Mouse (Mus musculus) neural tube, embryonic 15.5 days (tissue): Measurements from ENCODE around the gene Pagr1b. TPM values are rescaled to one million over a fixed set of nuclear protein-coding genes. Genes with fewer than 3 reads are reported as not detected.

Experiments used
- ATAC-seq: fragments of 200-750 bp; cut with Nextera tagmentation; 2 replicates; pipeline ENCODE4 v1.8.0; 2017; ENCODE audit warnings: mild to moderate bottlenecking, moderate TSS enrichment, moderate library complexity; ENCODE audit not compliant: low FRiP score
- H3K27ac ChIP-seq: fragments of 300-500 bp; sonication (generic); replicated peaks from 2 replicates; pipeline ENCODE4 v1.5.1; 2015; ENCODE audit warnings: mild to moderate bottlenecking, inconsistent platforms
- H3K27me3 ChIP-seq: fragments of 300-500 bp; sonication (generic); replicated peaks from 2 replicates; pipeline ENCODE4 v1.6.1; 2015; ENCODE audit warnings: inconsistent platforms
- H3K36me3 ChIP-seq: fragments of 300-500 bp; sonication (generic); 2 replicates; pipeline ENCODE4 v1.6.1; 2015; ENCODE audit warnings: inconsistent platforms
- H3K4me1 ChIP-seq: fragments of 300-500 bp; sonication (generic); 2 replicates; pipeline ENCODE4 v1.6.1; 2015; ENCODE audit warnings: inconsistent platforms
- H3K4me2 ChIP-seq: fragments of 300-500 bp; sonication (generic); 2 replicates; pipeline ENCODE4 v1.6.1; 2015; ENCODE audit warnings: inconsistent platforms, mild to moderate bottlenecking, moderate library complexity
- H3K4me3 ChIP-seq: fragments of 300-500 bp; sonication (generic); replicated peaks from 2 replicates; pipeline ENCODE4 v1.5.1; 2015; ENCODE audit warnings: mild to moderate bottlenecking, inconsistent platforms
- H3K9ac ChIP-seq: fragments of 300-500 bp; sonication (generic); replicated peaks from 2 replicates; pipeline ENCODE4 v1.6.1; 2015; ENCODE audit warnings: mild to moderate bottlenecking, inconsistent platforms
- H3K9me3 ChIP-seq: fragments of 300-500 bp; sonication (generic); replicated peaks from 2 replicates; pipeline ENCODE4 v1.6.1; 2016; ENCODE audit warnings: inconsistent platforms
- WGBS: fragments of 180-500 bp; shearing (Covaris S2); methylation state at CpG from one replicate; pipeline ENCODE4 v1.1.7; 2015; ENCODE audit warnings: mixed read lengths; 5-methylcytosine and 5-hydroxymethylcytosine counted together
- polyA plus RNA-seq: library from polyadenylated mRNA; unstranded; fragments of >200 nt; fragmentation: Nextera tagmentation; extraction: Ambion mirVana; gene quantifications from 2 replicates; pipeline ENCODE4 v1.2.1, GENCODE M21; 2015

Gene Pagr1b
- polyA plus RNA-seq, 1 experiment from 2014 or later, result 0.79 TPM

GRCm38 (mm10) chr7:127011051-127011450, 5.2 kb downstream of the Pagr1b start:
- no peak overlapping the region for H3K9ac ChIP-seq
- H3K27me3 ChIP-seq, result no peaks in the 10 kb centered on the region
- H3K36me3 ChIP-seq, result peaks cover 24% of the 10 kb centered on the region
- H3K27ac ChIP-seq, result no peak overlapping the region
- H3K4me3 ChIP-seq, result no peak overlapping the region
- WGBS, result 96% methylated on average over 2 of the region's 2 CpGs
- H3K9me3 ChIP-seq, result no peaks in the 10 kb centered on the region
- H3K4me1 ChIP-seq, result peaks cover 29% of the 10 kb centered on the region
- no peak for ATAC-seq
- H3K4me2 ChIP-seq, result no peak overlapping the region

- Histone ChIP-seq H3K4me1 (peaks cover 13% of the 10 kb centered on the region), H3K9ac (no peak overlapping the region), H3K27me3 (no peaks in the 10 kb centered on the region), H3K27ac (0 out of 2 replicates have a peak overlapping the region, but pooled peaks have one; percentile 24), H3K4me3 (no peak overlapping the region), H3K4me2 (no peak overlapping the region), H3K36me3 (peaks cover 15% of the 10 kb centered on the region), H3K9me3 (no peaks in the 10 kb centered on the region)
- ATAC-seq, result no peak
- WGBS, result 84% methylated on average over 17 of the region's 17 CpGs
Observed at GRCm38 (mm10) chr7:127009307-127010085, 6.8 kb downstream of the Pagr1b start.

GRCm38 (mm10) chr7:127008239-127009019, 7.9 kb downstream of the Pagr1b start:
- Histone ChIP-seq H3K4me2 (no peak overlapping the region), H3K4me3 (no peak overlapping the region), H3K4me1 (peaks cover 3% of the 10 kb centered on the region), H3K9me3 (no peaks in the 10 kb centered on the region), H3K36me3 (peaks cover 7% of the 10 kb centered on the region), H3K27ac (peak overlapping the region; percentile 24), H3K9ac (no peak overlapping the region), H3K27me3 (no peaks in the 10 kb centered on the region)
- 54% methylated on average over 9 of the region's 9 CpGs for WGBS
- no peak for ATAC-seq

GRCm38 (mm10) chr7:127007313-127008024, 8.8 kb downstream of the Pagr1b start:
- no peak overlapping the region for H3K4me2 ChIP-seq
- no peak overlapping the region for H3K4me3 ChIP-seq
- H3K4me1 ChIP-seq, result no peaks in the 10 kb centered on the region
- ATAC-seq, result no peak
- WGBS, result 88% methylated on average over 6 of the region's 6 CpGs
- H3K27ac ChIP-seq, result no peak overlapping the region
- H3K27me3 ChIP-seq, result no peaks in the 10 kb centered on the region
- no peak overlapping the region for H3K9ac ChIP-seq
- no peaks in the 10 kb centered on the region for H3K36me3 ChIP-seq
- no peaks in the 10 kb centered on the region for H3K9me3 ChIP-seq

GRCm38 (mm10) chr7:127004122-127004875, 12.0 kb downstream of the Pagr1b start:
- Histone ChIP-seq H3K9me3 (no peaks in the 10 kb centered on the region), H3K4me2 (no peak overlapping the region), H3K4me1 (no peaks in the 10 kb centered on the region), H3K4me3 (no peak overlapping the region), H3K36me3 (no peaks in the 10 kb centered on the region), H3K27me3 (no peaks in the 10 kb centered on the region), H3K27ac (no peak overlapping the region), H3K9ac (no peak overlapping the region)
- 91% methylated on average over 4 of the region's 4 CpGs for WGBS
- ATAC-seq, result no peak

GRCm38 (mm10) chr7:127003620-127004019, 12.7 kb downstream of the Pagr1b start:
- H3K4me2 ChIP-seq, result no peak overlapping the region
- no peaks in the 10 kb centered on the region for H3K4me1 ChIP-seq
- no peak overlapping the region for H3K27ac ChIP-seq
- H3K9ac ChIP-seq, result no peak overlapping the region
- no peak for ATAC-seq
- no peaks in the 10 kb centered on the region for H3K36me3 ChIP-seq
- no peaks in the 10 kb centered on the region for H3K27me3 ChIP-seq
- H3K9me3 ChIP-seq, result no peaks in the 10 kb centered on the region
- WGBS, result 93% methylated on average over 5 of the region's 5 CpGs
- no peak overlapping the region for H3K4me3 ChIP-seq

GRCm38 (mm10) chr7:126999568-126999967, 16.7 kb downstream of the Pagr1b start:
- WGBS, result 82% methylated on average over 10 of the region's 10 CpGs
- H3K9me3 ChIP-seq, result no peaks in the 10 kb centered on the region
- H3K4me2 ChIP-seq, result no peak overlapping the region
- no peak overlapping the region for H3K9ac ChIP-seq
- H3K27me3 ChIP-seq, result no peaks in the 10 kb centered on the region
- no peaks in the 10 kb centered on the region for H3K4me1 ChIP-seq
- no peak overlapping the region for H3K27ac ChIP-seq
- no peak for ATAC-seq
- no peak overlapping the region for H3K4me3 ChIP-seq
- H3K36me3 ChIP-seq, result no peaks in the 10 kb centered on the region

GRCm38 (mm10) chr7:126996449-126996848, 19.8 kb downstream of the Pagr1b start:
- ATAC-seq, result no peak
- 85% methylated on average over 4 of the region's 4 CpGs for WGBS

GRCm38 (mm10) chr7:126988816-126989215, 27.5 kb downstream of the Pagr1b start:
- 74% methylated on average over 8 of the region's 8 CpGs for WGBS
- Histone ChIP-seq H3K4me3 (no peak overlapping the region), H3K4me2 (no peak overlapping the region), H3K9me3 (no peaks in the 10 kb centered on the region), H3K9ac (no peak overlapping the region), H3K4me1 (no peaks in the 10 kb centered on the region), H3K27ac (no peak overlapping the region), H3K27me3 (no peaks in the 10 kb centered on the region), H3K36me3 (no peaks in the 10 kb centered on the region)
- no peak for ATAC-seq

More at GRCm38 (mm10) chr7:126996449-126996848, 19.8 kb downstream of the Pagr1b start:
- Histone ChIP-seq H3K27ac (no peak overlapping the region), H3K4me3 (no peak overlapping the region), H3K36me3 (no peaks in the 10 kb centered on the region), H3K9ac (no peak overlapping the region), H3K4me1 (no peaks in the 10 kb centered on the region), H3K4me2 (no peak overlapping the region), H3K9me3 (no peaks in the 10 kb centered on the region), H3K27me3 (no peaks in the 10 kb centered on the region)

GRCm38 (mm10) chr7:126986319-126986718, 30.0 kb downstream of the Pagr1b start:
- no peak for ATAC-seq
- no peak overlapping the region for H3K4me3 ChIP-seq
- no peaks in the 10 kb centered on the region for H3K27me3 ChIP-seq
- H3K27ac ChIP-seq, result no peak overlapping the region
- 48% methylated on average over 9 of the region's 9 CpGs for WGBS
- H3K9me3 ChIP-seq, result no peaks in the 10 kb centered on the region
- no peak overlapping the region for H3K4me2 ChIP-seq
- peaks cover 3% of the 10 kb centered on the region; the same call in 1 of the 2 replicates for H3K36me3 ChIP-seq
- H3K4me1 ChIP-seq, result no peaks in the 10 kb centered on the region
- H3K9ac ChIP-seq, result no peak overlapping the region
